Mouse (Mus musculus) cerebellum, adult 2 months (tissue): ENCODE data around the gene Cd81.

ENCODE experiments used
- CTCF ChIP-seq: fragments of 200-500 bp; IDR thresholded peaks from 2 replicates; pipeline ENCODE4 v1.5.1; 2011; ENCODE audit warnings: low read depth, mild to moderate bottlenecking, control low read depth, low read length, moderate library complexity, borderline replicate concordance; ENCODE audit not compliant: insufficient read depth
- POLR2A ChIP-seq: fragments of 200-500 bp; IDR thresholded peaks from 2 replicates; pipeline ENCODE4 v1.6.1; 2011; ENCODE audit warnings: low read length, control low read depth, borderline replicate concordance; ENCODE audit not compliant: insufficient read depth

DNA sequence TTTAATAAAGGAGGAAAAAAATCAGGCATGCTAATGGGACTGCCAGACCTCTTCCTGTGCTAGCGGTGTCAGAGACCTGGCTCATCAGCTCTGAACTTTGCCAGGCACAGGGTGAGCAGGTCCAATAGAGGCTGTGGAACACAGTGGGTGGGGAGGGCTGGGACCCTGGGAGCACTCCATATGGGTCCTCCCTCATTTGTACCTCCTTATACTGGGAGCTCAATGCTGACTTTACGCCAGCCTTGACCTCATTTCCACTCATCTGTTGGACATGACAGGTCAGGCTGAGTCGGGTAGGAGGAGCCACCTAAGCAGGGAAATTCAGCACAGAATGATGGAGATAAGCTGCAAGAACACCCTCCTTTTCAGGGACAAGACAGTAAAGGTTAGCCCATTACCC lies 15.4 kb downstream of the Cd81 start:
- TF ChIP-seq POLR2A = no peak
- TF ChIP-seq CTCF = no peak
